Mouse (Mus musculus): Measurements from ENCODE around the gene Ppp1r3f. TPM values are rescaled to one million over a fixed set of nuclear protein-coding genes. Genes with fewer than 3 reads are reported as not detected.

Gene Ppp1r3f
- polyA plus RNA-seq, 1 experiment from 2014 or later: 5.4 TPM

DNA sequence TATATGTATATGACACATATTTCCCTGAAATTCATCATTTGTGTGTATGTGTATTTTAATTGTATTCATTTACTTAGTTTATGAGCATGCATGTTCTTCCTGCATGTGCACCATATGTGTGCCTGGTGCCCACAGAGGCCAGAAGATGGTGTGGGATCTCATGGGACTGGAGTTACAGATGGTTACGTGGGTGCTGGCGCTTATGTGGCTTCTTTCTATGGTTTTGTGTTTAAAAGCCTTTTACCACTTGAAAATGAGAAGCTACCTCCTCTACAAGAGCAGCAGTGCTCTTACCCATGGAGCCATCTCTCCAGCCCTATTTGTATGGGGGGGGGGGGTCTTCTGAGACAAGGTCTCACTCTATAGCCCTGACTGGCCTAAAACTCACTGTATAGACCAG, 7.1 kb upstream of the Ppp1r3f start:
- Histone ChIP-seq H3K4me2 (no peak overlapping the region), H3K27me3 (no peaks in the 10 kb centered on the region), H3K27ac (replicated peaks) (no peak overlapping the region), H3K9me3 (no peaks in the 10 kb centered on the region), H3K4me1 (replicated peaks) (no peaks in the 10 kb centered on the region), H3K36me3 (0 out of 2 replicates have a peak, but pooled peaks cover 6% of the 10 kb centered on the region), H3K4me3 (no peak overlapping the region), H3K9ac (no peak overlapping the region)
- no peak for ATAC-seq (ENCODE audit: low read depth)
- WGBS: 91% methylated on average over 2 of the region's 2 CpGs

DNA sequence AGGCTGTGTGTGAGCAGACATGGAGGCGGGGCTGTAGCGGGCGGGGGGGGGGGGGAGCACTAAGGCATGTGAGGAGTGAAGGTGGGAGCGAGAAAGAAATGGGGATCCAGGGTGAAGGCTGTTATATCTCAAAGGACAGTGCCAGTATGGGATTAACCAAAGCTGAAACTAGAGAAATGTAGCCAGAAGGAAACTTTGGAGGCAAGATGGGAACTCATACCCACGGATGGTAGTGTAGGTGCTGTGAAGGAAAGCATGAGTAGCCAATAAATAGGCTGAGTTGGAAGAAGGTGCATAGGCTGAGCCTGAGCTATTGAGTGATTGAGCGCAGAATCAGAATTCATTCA, 775 bp upstream of the Ppp1r3f start:
- peak overlapping the region; percentile 57 for H3K9ac ChIP-seq

DNA sequence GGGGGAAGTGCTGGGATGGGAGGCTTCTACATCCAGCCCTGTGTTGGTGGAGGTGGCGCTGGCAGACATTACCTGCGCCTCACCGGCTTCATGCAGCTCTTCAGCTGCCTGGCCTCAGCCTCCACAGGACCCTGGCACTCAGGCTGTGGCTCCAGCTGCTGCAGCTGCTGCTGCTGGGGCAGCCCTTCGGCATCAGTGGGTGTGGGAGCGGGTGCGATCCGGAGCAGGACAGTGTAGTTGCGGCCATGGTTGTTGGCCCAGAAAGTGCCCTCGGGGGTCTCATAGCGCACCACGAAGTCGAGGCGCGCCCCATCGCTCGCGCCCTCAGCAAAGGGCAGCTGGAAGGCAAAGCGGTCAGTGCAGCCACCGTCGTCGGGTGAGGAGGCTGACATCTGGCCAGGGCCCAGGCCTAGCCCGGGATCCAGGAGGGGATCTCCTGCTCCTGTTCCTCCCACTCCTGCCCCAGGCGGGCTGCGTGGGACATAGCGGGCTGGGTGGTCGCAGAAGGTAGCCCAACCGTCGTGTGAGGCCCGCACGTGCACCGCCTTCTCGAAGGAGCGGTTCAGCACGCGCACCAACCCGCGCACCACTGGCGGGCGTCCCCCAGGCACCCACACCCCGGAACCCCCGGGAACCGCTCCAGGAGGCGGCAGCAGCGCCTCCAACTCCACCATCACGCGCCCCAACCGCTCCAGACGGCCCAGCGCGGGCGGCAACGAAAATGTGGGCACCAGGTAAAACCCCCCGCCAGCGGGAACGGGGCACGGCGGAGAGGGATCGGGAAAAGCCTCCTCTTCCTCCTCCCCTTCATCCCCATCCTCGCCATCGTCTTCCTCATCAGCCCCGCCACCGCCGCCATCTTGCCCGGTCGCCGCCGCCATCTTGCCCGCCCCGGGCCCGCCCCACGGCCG, 652 bp downstream of the Ppp1r3f start, which contains the start of gene Foxp3:
Foxp3 (plus strand) TSS at position 469 of the 911 bp plus-strand sequence.
- 38% methylated on average over 57 of the region's 72 CpGs for WGBS
- H3K9me3 ChIP-seq: no peaks in the 10 kb centered on the region
- H3K36me3 ChIP-seq: no peaks in the 10 kb centered on the region
- peak within 1 kb of the TSS; percentile 93 for H3K27ac ChIP-seq (replicated peaks)
- H3K4me1 ChIP-seq (replicated peaks): peaks cover 41% of the 10 kb centered on the region
- H3K4me3 ChIP-seq: peak within 1 kb of the TSS; percentile 52
- peak within 1 kb of the TSS; percentile 78 for H3K9ac ChIP-seq
- ATAC-seq (ENCODE audit: low read depth): peak; percentile 70
- H3K27me3 ChIP-seq: no peaks in the 10 kb centered on the region
- H3K4me2 ChIP-seq: peak within 1 kb of the TSS; percentile 63

More for the DNA sequence above, 775 bp upstream of the Ppp1r3f start:
- Histone ChIP-seq H3K27me3 (no peaks in the 10 kb centered on the region), H3K9me3 (no peaks in the 10 kb centered on the region), H3K36me3 (no peaks in the 10 kb centered on the region), H3K4me2 (peak overlapping the region; percentile 50), H3K4me3 (peak overlapping the region; percentile 52), H3K27ac (replicated peaks) (peak overlapping the region; percentile 89), H3K4me1 (replicated peaks) (peaks cover 35% of the 10 kb centered on the region)
- WGBS: 43% methylated on average over 4 of the region's 6 CpGs
- ATAC-seq (ENCODE audit: low read depth): no peak; the same call in 1 of the 2 replicates

DNA sequence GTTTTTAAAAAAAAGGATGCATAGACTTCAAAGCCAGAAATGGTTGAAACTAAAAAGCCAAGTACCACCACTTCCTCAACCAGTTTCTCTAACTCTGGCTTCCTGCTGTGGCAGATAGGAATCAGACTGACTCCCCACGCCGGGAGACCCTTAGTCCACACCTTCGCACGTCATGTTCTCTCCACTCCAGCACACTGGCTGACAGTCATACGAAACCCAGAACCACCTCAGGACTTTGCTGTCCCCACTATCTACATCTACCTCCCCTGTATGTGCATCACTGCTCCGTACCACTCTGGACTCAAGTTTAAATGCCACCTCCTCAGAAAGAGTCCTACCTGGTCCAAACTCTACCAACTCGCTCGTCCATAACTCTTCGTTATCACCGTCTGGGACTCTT, 1.6 kb downstream of the Ppp1r3f start:
- Histone ChIP-seq H3K27ac (replicated peaks) (no peak overlapping the region), H3K36me3 (no peaks in the 10 kb centered on the region), H3K4me1 (replicated peaks) (peaks cover 41% of the 10 kb centered on the region), H3K9me3 (no peaks in the 10 kb centered on the region), H3K27me3 (no peaks in the 10 kb centered on the region), H3K9ac (no peak overlapping the region), H3K4me3 (0 out of 2 replicates have a peak overlapping the region, but pooled peaks have one; percentile 52), H3K4me2 (peak overlapping the region; percentile 63)
- no peak for ATAC-seq (ENCODE audit: low read depth)
- WGBS: 84% methylated on average over 10 of the region's 10 CpGs

DNA sequence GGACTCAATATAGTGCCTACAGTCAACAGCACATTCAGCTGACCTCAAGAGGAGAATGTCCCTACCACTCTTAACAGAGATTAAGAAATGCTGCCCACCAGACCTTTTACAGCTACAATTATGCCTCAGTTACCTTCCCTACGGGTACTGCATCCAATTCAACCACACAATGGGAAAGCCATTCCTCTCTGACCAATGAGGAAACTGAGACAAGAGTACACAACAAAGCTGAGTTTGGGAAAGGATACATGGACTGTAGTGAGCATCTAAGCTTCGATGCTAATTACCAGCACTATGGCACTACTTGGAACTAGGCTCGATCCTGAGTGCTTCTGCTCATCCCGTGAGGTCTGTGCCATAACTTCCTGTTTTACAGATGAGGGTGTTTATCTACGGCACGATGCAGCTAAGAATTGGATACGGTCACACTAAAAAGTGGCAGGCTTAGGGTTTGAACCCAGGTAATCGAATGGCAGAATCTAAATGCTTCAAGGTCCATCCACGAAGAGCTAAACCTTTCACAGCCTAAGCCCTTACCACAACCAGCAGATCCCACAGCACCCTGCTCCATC, 2.4 kb downstream of the Ppp1r3f start:
- no peaks in the 10 kb centered on the region for H3K9me3 ChIP-seq
- H3K4me1 ChIP-seq (replicated peaks): peaks cover 41% of the 10 kb centered on the region
- no peak overlapping the region for H3K27ac ChIP-seq (replicated peaks)
- peak overlapping the region; percentile 63; the same call in 1 of the 2 replicates for H3K4me2 ChIP-seq
- H3K27me3 ChIP-seq: no peaks in the 10 kb centered on the region
- WGBS: 84% methylated on average over 9 of the region's 9 CpGs
- H3K4me3 ChIP-seq: no peak overlapping the region
- no peak for ATAC-seq (ENCODE audit: low read depth)
- no peak overlapping the region for H3K9ac ChIP-seq
- no peaks in the 10 kb centered on the region for H3K36me3 ChIP-seq

DNA sequence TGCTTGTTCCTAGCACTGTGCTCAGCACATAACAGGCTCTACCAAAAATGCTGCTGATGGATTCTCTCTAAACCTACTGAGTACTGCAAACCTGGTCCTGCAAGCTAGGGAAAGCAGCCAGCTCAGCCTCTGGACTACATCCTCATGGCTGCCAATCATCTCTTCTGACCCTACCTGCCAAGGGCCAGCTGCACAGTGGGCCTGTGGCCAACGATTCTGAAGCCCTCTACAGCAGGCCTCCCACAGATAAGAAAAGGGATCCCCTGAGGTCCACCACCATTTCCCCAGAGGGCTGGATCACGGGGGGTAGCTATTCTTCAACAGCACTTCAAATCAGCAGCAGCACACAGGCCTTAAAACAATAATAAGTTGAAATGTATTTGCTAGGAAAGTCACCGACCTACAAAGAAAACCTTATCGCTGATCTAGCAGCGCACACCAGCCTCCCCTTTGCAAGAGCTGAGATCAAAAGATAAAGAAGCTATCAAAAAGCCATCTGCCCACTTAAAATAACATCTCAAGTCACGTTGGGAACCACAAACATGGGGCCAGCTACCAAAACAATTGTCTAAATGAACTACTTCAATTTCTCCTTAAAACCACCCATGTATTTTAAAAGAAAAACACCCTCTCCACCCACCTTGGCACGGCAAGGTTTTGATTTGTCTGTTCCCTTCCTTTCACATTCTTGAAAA, 3.5 kb downstream of the Ppp1r3f start:
- Histone ChIP-seq H3K27ac (replicated peaks) (no peak overlapping the region), H3K9me3 (no peaks in the 10 kb centered on the region), H3K36me3 (no peaks in the 10 kb centered on the region), H3K4me3 (no peak overlapping the region), H3K4me2 (no peak overlapping the region), H3K9ac (no peak overlapping the region), H3K27me3 (no peaks in the 10 kb centered on the region), H3K4me1 (replicated peaks) (peaks cover 41% of the 10 kb centered on the region)
- WGBS: 61% methylated on average over 7 of the region's 7 CpGs
- ATAC-seq (ENCODE audit: low read depth): no peak

DNA sequence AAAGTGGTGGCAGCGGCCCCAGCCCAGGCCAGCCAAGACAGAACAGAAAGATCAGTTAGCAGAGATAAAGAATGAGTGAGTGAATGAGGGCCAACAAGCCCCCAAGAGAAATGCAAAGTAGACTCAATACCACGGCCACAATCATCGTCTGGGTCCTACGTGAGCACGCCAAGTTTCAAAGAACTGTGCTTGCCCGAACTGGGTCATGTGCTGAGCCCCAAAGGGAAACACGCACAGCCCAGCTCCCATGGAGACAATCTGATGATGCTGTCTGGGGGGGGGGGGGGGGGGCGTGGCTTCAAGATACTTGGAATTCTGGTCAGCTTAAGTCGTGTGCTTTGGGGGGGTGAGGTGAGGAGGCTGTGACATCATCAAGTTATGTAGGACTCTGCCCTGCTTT, 6.6 kb downstream of the Ppp1r3f start:
- Histone ChIP-seq H3K4me2 (no peak overlapping the region), H3K36me3 (no peaks in the 10 kb centered on the region), H3K27me3 (no peaks in the 10 kb centered on the region), H3K4me3 (no peak overlapping the region), H3K4me1 (replicated peaks) (peaks cover 32% of the 10 kb centered on the region), H3K9ac (no peak overlapping the region), H3K27ac (replicated peaks) (no peak overlapping the region), H3K9me3 (no peaks in the 10 kb centered on the region)
- WGBS: 73% methylated on average over 8 of the region's 9 CpGs
- no peak for ATAC-seq (ENCODE audit: low read depth)

DNA sequence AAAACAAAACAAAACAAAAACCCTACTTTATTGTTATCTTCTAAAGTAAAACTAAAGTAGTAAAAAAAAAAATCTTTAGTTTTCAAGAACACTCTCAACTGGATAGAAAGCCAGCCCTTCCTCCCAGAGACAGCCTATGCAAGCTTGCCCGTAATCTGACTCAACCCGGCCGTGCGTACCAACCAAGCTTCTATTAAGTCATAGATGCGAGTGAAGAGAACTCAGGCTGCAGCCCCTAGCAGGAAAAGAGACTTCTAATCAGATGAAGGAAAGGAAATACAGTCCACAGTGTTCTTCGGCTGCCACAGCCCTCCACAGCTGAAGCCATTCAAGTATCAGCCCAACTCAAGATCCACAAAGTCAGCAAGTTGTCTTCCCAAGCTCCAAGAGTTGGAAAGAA, 7.7 kb downstream of the Ppp1r3f start:
- no peaks in the 10 kb centered on the region for H3K27me3 ChIP-seq
- 88% methylated on average over 6 of the region's 6 CpGs for WGBS
- peaks cover 20% of the 10 kb centered on the region for H3K4me1 ChIP-seq (replicated peaks)
- no peaks in the 10 kb centered on the region for H3K36me3 ChIP-seq
- no peak for ATAC-seq (ENCODE audit: low read depth)
- H3K4me3 ChIP-seq: no peak overlapping the region
- H3K9me3 ChIP-seq: no peaks in the 10 kb centered on the region
- H3K4me2 ChIP-seq: no peak overlapping the region
- no peak overlapping the region for H3K9ac ChIP-seq
- H3K27ac ChIP-seq (replicated peaks): no peak overlapping the region

DNA sequence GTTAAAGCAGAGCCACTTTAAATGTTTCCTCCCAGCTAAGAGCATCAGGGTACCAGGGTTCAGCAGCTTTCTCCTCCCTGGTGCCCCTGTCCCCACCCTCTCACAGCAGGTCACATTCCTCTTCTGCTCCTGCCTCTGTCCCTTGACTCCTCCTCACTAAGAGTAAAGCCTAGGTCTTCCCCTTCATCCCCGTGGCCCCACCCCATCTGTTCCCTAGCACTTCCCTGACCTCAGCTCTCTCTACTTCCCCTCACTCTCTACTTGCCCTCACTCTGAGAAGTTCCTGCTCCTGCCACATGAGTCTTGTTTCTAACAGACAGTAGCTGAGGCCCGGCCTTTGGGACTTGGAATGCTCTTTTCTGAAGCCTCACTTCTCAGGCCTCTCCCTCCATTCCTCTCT, 11.0 kb downstream of the Ppp1r3f start:
- H3K9ac ChIP-seq: no peak overlapping the region
- H3K27ac ChIP-seq (replicated peaks): no peak overlapping the region
- H3K4me1 ChIP-seq (replicated peaks): no peaks in the 10 kb centered on the region
- H3K4me3 ChIP-seq: no peak overlapping the region
- peaks cover 7% of the 10 kb centered on the region; the same call in 1 of the 2 replicates for H3K36me3 ChIP-seq
- H3K9me3 ChIP-seq: no peaks in the 10 kb centered on the region
- no peak overlapping the region for H3K4me2 ChIP-seq
- H3K27me3 ChIP-seq: no peaks in the 10 kb centered on the region
- WGBS: 30% methylated on average over 2 of the region's 2 CpGs
- no peak for ATAC-seq (ENCODE audit: low read depth)

DNA sequence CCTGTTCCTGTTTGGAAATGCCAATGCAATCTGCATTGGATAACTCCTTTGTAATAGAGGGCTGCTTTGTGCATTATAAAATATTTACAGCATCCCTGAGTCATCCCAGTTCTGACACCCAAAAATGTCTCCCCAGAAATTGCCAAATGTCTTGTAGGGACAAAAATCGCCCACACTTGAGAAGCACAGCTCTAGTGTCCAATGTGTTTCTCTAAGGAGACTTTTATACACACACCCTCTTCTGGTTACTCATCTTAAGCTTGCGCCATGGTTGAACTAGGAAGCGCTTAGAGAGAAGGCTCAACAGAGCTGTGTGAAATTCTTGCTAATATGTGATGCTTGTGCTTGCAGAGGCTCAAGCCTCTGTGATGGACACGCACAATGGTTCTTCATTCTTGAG, 20.6 kb downstream of the Ppp1r3f start:
- WGBS: 90% methylated on average over 4 of the region's 4 CpGs
- Histone ChIP-seq H3K27me3 (no peaks in the 10 kb centered on the region), H3K9ac (no peak overlapping the region)

DNA sequence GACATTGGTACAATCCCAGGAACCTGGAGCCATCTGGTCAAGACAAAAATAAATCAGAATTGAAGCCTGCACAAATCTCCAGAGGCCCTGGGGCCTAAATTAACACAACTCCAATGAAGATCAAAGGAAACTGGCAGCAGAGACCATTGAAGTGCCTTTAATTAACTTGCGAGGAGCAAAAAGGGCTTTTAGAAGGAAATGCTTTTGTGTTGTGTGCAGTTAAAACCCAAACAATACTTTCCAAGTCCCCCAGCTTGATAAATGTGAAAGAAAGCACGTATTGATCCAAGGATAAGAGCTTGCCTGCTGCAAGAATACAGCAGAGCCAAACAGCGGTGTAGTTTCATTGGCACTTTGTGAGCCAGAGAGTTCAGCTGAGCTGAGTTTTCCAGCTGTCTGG, 49.1 kb downstream of the Ppp1r3f start:
- Histone ChIP-seq H3K4me3 (no peak overlapping the region), H3K4me1 (replicated peaks) (no peaks in the 10 kb centered on the region), H3K9ac (no peak overlapping the region), H3K4me2 (no peak overlapping the region), H3K36me3 (no peaks in the 10 kb centered on the region), H3K27me3 (no peaks in the 10 kb centered on the region), H3K27ac (replicated peaks) (no peak overlapping the region), H3K9me3 (no peaks in the 10 kb centered on the region)
- ATAC-seq (ENCODE audit: low read depth): no peak
- WGBS: 18% methylated on average over 3 of the region's 3 CpGs

More for the DNA sequence above, 20.6 kb downstream of the Ppp1r3f start:
- H3K4me3 ChIP-seq: no peak overlapping the region
- H3K9me3 ChIP-seq: no peaks in the 10 kb centered on the region
- no peaks in the 10 kb centered on the region for H3K4me1 ChIP-seq (replicated peaks)
- H3K36me3 ChIP-seq: no peaks in the 10 kb centered on the region
- H3K4me2 ChIP-seq: no peak overlapping the region
- no peak overlapping the region for H3K27ac ChIP-seq (replicated peaks)
- no peak for ATAC-seq (ENCODE audit: low read depth)

Measured in neural tube, embryonic 13.5 days (tissue).